Mouse (Mus musculus) spleen, adult 2 months (tissue): Measurements from ENCODE around the gene B3galt4.

Experiments
- CTCF ChIP-seq: fragments of 200-500 bp; IDR thresholded peaks from 2 replicates; pipeline ENCODE4 v1.5.1; 2011; ENCODE audit warnings: mild to moderate bottlenecking, inconsistent platforms; ENCODE audit not compliant: insufficient read depth, insufficient read length, insufficient replicate concordance; ENCODE audit errors: extremely low read depth
- POLR2A ChIP-seq: fragments of 200-500 bp; IDR thresholded peaks from 2 replicates; pipeline ENCODE4 v1.6.1; 2011; ENCODE audit warnings: low read depth, low read length, inconsistent platforms

GRCm38 (mm10) chr17:33931947-33932346 lies 19.3 kb downstream of the B3galt4 start:
- no peak for TF ChIP-seq CTCF
- no peak for TF ChIP-seq POLR2A
